Mouse (Mus musculus) layer of hippocampus, adult 6 months (tissue): ENCODE data around the gene Guca2a. TPM values are rescaled to one million over a fixed set of nuclear protein-coding genes. Genes with fewer than 3 reads are reported as not detected.

Source experiments
- long read RNA-seq, 2 experiments: library from polyadenylated mRNA; unstranded; transcript quantifications; one replicate each; pipeline ENCODE4 v2.0.0; 2019 to 2020
- polyA plus RNA-seq: library from polyadenylated mRNA; unstranded; fragments of <200 nt; fragmentation: Nextera tagmentation; gene quantifications from 2 replicates; pipeline ENCODE4 v1.2.3, GENCODE M21; 2021

The Guca2a gene
- polyA plus RNA-seq = not detected in 2 replicates
- long read RNA-seq, experiment 1 = 0 reads
- long read RNA-seq, experiment 2 = 0 reads

GRCm38 (mm10) chr4:119637176-119637845, at the start of gene Guca2a:
Gene Guca2a, plus strand, starts transcription at chr4:119637704.

DNA sequence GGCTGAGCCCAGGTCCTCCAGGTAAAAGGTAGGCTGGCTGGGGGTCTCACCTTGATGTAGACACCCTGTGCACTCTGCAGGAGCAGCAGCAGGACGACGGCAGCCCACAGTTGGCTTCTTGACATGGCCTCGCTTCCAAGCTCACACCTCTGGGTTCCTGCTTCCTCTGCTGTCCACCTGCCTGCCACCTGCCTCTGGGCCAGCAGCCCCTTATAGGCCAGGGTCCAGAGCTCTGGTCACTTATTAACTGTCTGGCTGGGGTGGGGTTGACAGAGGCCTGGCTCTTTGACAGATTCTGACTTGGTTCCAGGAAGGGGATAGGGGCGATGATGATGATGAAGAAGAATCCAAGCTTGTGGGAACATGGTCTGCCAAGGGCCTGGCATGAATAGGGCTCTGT, 21.2 kb downstream of the Guca2a start, which contains the start of gene Guca2b:
Gene Guca2b, minus strand, starts transcription at position 224 of the 400 bp plus-strand sequence.

Other genes starting within 250 kb of the Guca2a start
- 12.6 and 14.4 TPM in 2 replicates for gene Ccdc30, start 222.2 kb upstream of the Guca2a start, polyA plus RNA-seq
- 15.0 and 19.0 TPM in 2 replicates for gene Ppcs, start 215.3 kb upstream of the Guca2a start, polyA plus RNA-seq
- 0.40 and 0.59 TPM in 2 replicates for gene Zmynd12, start 214.9 kb upstream of the Guca2a start, polyA plus RNA-seq
- 7.2 and 7.9 TPM in 2 replicates for gene Rimkla, start 145.1 kb upstream of the Guca2a start, polyA plus RNA-seq
- gene Foxj3, start 100.7 kb upstream of the Guca2a start, polyA plus RNA-seq = 27.3 and 32.5 TPM in 2 replicates
- 5.4 and 6.6 TPM in 2 replicates for gene Frg2f1, start 98.2 kb upstream of the Guca2a start, polyA plus RNA-seq
- gene Guca2b, start 21.2 kb downstream of the Guca2a start, polyA plus RNA-seq = not detected in 2 replicates
- 27.7 and 37.0 TPM in 2 replicates for gene Hivep3, start 96.1 kb downstream of the Guca2a start, polyA plus RNA-seq